Mouse (Mus musculus) MEL (cell line): ENCODE results near the gene Rpl19. TPM values are rescaled to one million over a fixed set of nuclear protein-coding genes. Genes with fewer than 3 reads are reported as not detected.

Experiments used
- DNase-seq: peaks from one replicate; pipeline ENCODE4 v3.0.0; 2011; ENCODE audit warnings: low read depth, low spot score
- H3K27ac ChIP-seq: 2 replicates; pipeline ENCODE4 v1.5.1; 2012; ENCODE audit warnings: low read depth, mild to moderate bottlenecking, control low read depth, low read length, moderate library complexity; ENCODE audit not compliant: control insufficient read depth
- H3K27me3 ChIP-seq, 2 experiments: fragments of 150-350 bp in 1 of 2; sonication (generic) in 1 of 2; 2 replicates each; pipeline ENCODE4 v1.6.1; 2012; ENCODE audit warnings: low read length in 2 of 2, mild to moderate bottlenecking in 2 of 2, improper control_type of control experiment in 1 of 2, moderate library complexity in 1 of 2; ENCODE audit not compliant: insufficient read depth in 2 of 2, control insufficient read depth in 1 of 2
- H3K36me3 ChIP-seq, 2 experiments: 2 replicates each; pipeline ENCODE4 v1.6.1; 2012 to 2014; ENCODE audit warnings: low read length in 2 of 2, improper control_type of control experiment in 1 of 2, inconsistent platforms in 1 of 2, mild to moderate bottlenecking in 1 of 2; ENCODE audit not compliant: insufficient read depth in 2 of 2, control insufficient read depth in 1 of 2
- H3K4me1 ChIP-seq, 2 experiments: fragments of 150-350 bp in 1 of 2; sonication (generic) in 1 of 2; 2 replicates each; pipeline ENCODE4 v1.6.1; 2012; ENCODE audit warnings: low read length in 2 of 2, improper control_type of control experiment in 1 of 2, mild to moderate bottlenecking in 1 of 2; ENCODE audit not compliant: insufficient read depth in 2 of 2, control insufficient read depth in 1 of 2
- H3K4me3 ChIP-seq, 2 experiments: fragments of 150-350 bp in 1 of 2; sonication (generic) in 1 of 2; 2 replicates each; pipeline ENCODE4 v1.5.1; 2012; ENCODE audit warnings: low read depth in 2 of 2, low read length in 2 of 2, mild to moderate bottlenecking in 2 of 2, moderate library complexity in 2 of 2, control low read depth in 1 of 2, improper control_type of control experiment in 1 of 2; ENCODE audit not compliant: control insufficient read depth in 1 of 2, insufficient read depth in 1 of 2
- H3K79me2 ChIP-seq: 2 replicates; pipeline ENCODE4 v1.6.1; 2012; ENCODE audit warnings: mild to moderate bottlenecking, low read length, moderate library complexity; ENCODE audit not compliant: control insufficient read depth, poor library complexity, insufficient read depth
- H3K9ac ChIP-seq: 2 replicates; pipeline ENCODE4 v1.6.1; 2012; ENCODE audit warnings: low read depth, mild to moderate bottlenecking, control low read depth, low read length, moderate library complexity; ENCODE audit not compliant: control insufficient read depth, poor library complexity, severe bottlenecking
- H3K9me3 ChIP-seq: fragments of 150-350 bp; sonication (generic); replicated peaks from 2 replicates; pipeline ENCODE4 v1.6.1; 2012; ENCODE audit warnings: mild to moderate bottlenecking, low read length, improper control_type of control experiment, moderate library complexity; ENCODE audit not compliant: insufficient read depth
- BHLHE40 ChIP-seq: IDR thresholded peaks from 2 replicates; pipeline ENCODE4 v1.6.1; 2012; ENCODE audit warnings: low read depth, mild to moderate bottlenecking, inconsistent platforms, low read length, improper control_type of control experiment, borderline replicate concordance
- CHD1 ChIP-seq: IDR thresholded peaks from 2 replicates; pipeline ENCODE4 v1.6.1; 2012; ENCODE audit warnings: low read depth, mild to moderate bottlenecking, inconsistent platforms, low read length, improper control_type of control experiment
- CTCF ChIP-seq, 3 experiments: IDR thresholded peaks in 2 of 3; conservative IDR thresholded peaks in 1 of 3; 2 replicates each; pipeline ENCODE4 v1.5.1; 2011 to 2012; ENCODE audit warnings: low read length in 3 of 3, low read depth in 2 of 3, mild to moderate bottlenecking in 2 of 3, improper control_type of control experiment in 1 of 3, inconsistent platforms in 1 of 3, mixed read lengths in 1 of 3, moderate library complexity in 1 of 3; ENCODE audit not compliant: control insufficient read depth in 1 of 3, insufficient read depth in 1 of 3, poor library complexity in 1 of 3, severe bottlenecking in 1 of 3
- E2F4 ChIP-seq: IDR thresholded peaks from 2 replicates; pipeline ENCODE4 v1.6.1; 2011; ENCODE audit warnings: low read depth, low read length, improper control_type of control experiment, borderline replicate concordance
- HCFC1 ChIP-seq: IDR thresholded peaks from 2 replicates; pipeline ENCODE4 v1.6.1; 2012; ENCODE audit warnings: low read depth, mild to moderate bottlenecking, inconsistent platforms, low read length, improper control_type of control experiment, moderate library complexity
- KAT2A ChIP-seq: conservative IDR thresholded peaks from 2 replicates; pipeline ENCODE4 v1.6.1; 2012; ENCODE audit warnings: low read depth, low read length, improper control_type of control experiment, inconsistent platforms
- MAZ ChIP-seq: IDR thresholded peaks from 2 replicates; pipeline ENCODE4 v1.6.1; 2012; ENCODE audit warnings: low read depth, mild to moderate bottlenecking, inconsistent platforms, low read length, improper control_type of control experiment
- MEF2A ChIP-seq: IDR thresholded peaks from 2 replicates; pipeline ENCODE4 v1.6.1; 2014; ENCODE audit warnings: low read depth, mild to moderate bottlenecking, inconsistent platforms, low read length, improper control_type of control experiment; ENCODE audit not compliant: poor library complexity, insufficient replicate concordance, severe bottlenecking; ENCODE audit errors: extremely low read depth
- MYB ChIP-seq: IDR thresholded peaks from 2 replicates; pipeline ENCODE4 v1.6.1; 2011; ENCODE audit warnings: mild to moderate bottlenecking, low read depth, low read length, improper control_type of control experiment
- NRF1 ChIP-seq: IDR thresholded peaks from 2 replicates; pipeline ENCODE4 v1.6.1; 2014; ENCODE audit warnings: low read depth, mild to moderate bottlenecking, inconsistent platforms, low read length, improper control_type of control experiment, moderate library complexity; ENCODE audit not compliant: poor library complexity, insufficient read depth, severe bottlenecking
- POLR2A ChIP-seq, 2 experiments: IDR thresholded peaks; 2 replicates each; pipeline ENCODE4 v1.6.1; 2011 to 2012; ENCODE audit warnings: low read length in 2 of 2, mild to moderate bottlenecking in 2 of 2, control low read depth in 1 of 2, improper control_type of control experiment in 1 of 2, low read depth in 1 of 2, moderate library complexity in 1 of 2; ENCODE audit not compliant: control insufficient read depth in 1 of 2, insufficient read depth in 1 of 2, poor library complexity in 1 of 2
- POLR2AphosphoS2 ChIP-seq: IDR thresholded peaks from 2 replicates; pipeline ENCODE4 v1.6.1; 2011; ENCODE audit warnings: low read length, improper control_type of control experiment
- POLR2AphosphoS5 ChIP-seq: IDR thresholded peaks from 2 replicates; pipeline ENCODE4 v1.6.1; 2012; ENCODE audit warnings: low read depth, borderline replicate concordance, mild to moderate bottlenecking, inconsistent platforms, low read length, moderate library complexity, mixed read lengths
- SIN3A ChIP-seq: IDR thresholded peaks from 2 replicates; pipeline ENCODE4 v1.6.1; 2012; ENCODE audit warnings: low read length, improper control_type of control experiment, inconsistent platforms
- SMC3 ChIP-seq: IDR thresholded peaks from 2 replicates; pipeline ENCODE4 v1.6.1; 2011; ENCODE audit warnings: low read depth, low read length, improper control_type of control experiment
- TAL1 ChIP-seq: IDR thresholded peaks from 2 replicates; pipeline ENCODE4 v1.6.1; 2012; ENCODE audit warnings: mild to moderate bottlenecking, inconsistent platforms, low read length, moderate library complexity, mixed read lengths
- USF1 ChIP-seq: IDR thresholded peaks from 2 replicates; pipeline ENCODE4 v1.6.1; 2014; ENCODE audit warnings: low read depth, mild to moderate bottlenecking, inconsistent platforms, low read length, improper control_type of control experiment, moderate library complexity
- USF2 ChIP-seq, 2 experiments: IDR thresholded peaks; 2 replicates each; pipeline ENCODE4 v1.6.1; 2011 to 2012; ENCODE audit warnings: improper control_type of control experiment in 2 of 2, low read length in 2 of 2, borderline replicate concordance in 1 of 2, inconsistent platforms in 1 of 2, low read depth in 1 of 2, mild to moderate bottlenecking in 1 of 2; ENCODE audit not compliant: insufficient read depth in 1 of 2
- ZMIZ1 ChIP-seq: IDR thresholded peaks from 2 replicates; pipeline ENCODE4 v1.6.1; 2012; ENCODE audit warnings: low read depth, mild to moderate bottlenecking, inconsistent platforms, low read length, improper control_type of control experiment, moderate library complexity
- polyA plus RNA-seq, 2 experiments: library from polyadenylated mRNA; stranded (reverse) in 1 of 2; unstranded in 1 of 2; fragments of >175 nt in 1 of 2; fragments of >200 nt in 1 of 2; gene quantifications; 2 replicates each; pipeline versions ENCODE4 v1.2.1 to v1.2.4; 2012; ENCODE audit warnings: low replicate concordance in 2 of 2, low read depth in 1 of 2; ENCODE audit not compliant: insufficient read length in 2 of 2, insufficient read depth in 1 of 2, missing spikeins in 1 of 2
- total RNA-seq: library from RNA; depleted of rRNA; stranded (reverse); fragments of 300-350 nt; gene quantifications from 2 replicates; pipeline ENCODE4 v1.2.3, GENCODE M21; 2012

Gene Rpl19
- total and polyA plus RNA-seq, 3 experiments: 210 to 4,715 (median 2,650) TPM

GRCm38 (mm10) chr11:98027785-98028184 is 1.3 kb downstream of the Rpl19 start:
- peaks cover 6 to 22% of the 10 kb centered on the region in 2 experiments; a peak in 3 of 4 replicates for H3K4me1 ChIP-seq
- peak overlapping the region; percentile 96 for H3K9ac ChIP-seq
- H3K36me3 ChIP-seq: peaks cover 12 to 20% of the 10 kb centered on the region in 2 experiments
- DNase-seq: peak; percentile 52
- no peaks in the 10 kb centered on the region for H3K9me3 ChIP-seq
- H3K4me3 ChIP-seq: peak overlapping the region; percentile 81 to 93
- peak overlapping the region; percentile 90 for H3K27ac ChIP-seq
- no peaks in the 10 kb centered on the region for H3K27me3 ChIP-seq
- H3K79me2 ChIP-seq: peaks cover 24% of the 10 kb centered on the region
- 0 out of 2 replicates have a peak, but pooled peaks have one; percentile 41 for TF ChIP-seq SIN3A
- TF ChIP-seq CHD1: peak; percentile 87; the same call in 1 of the 2 replicates
- TF ChIP-seq E2F4: no peak
- no peak for TF ChIP-seq KAT2A
- TF ChIP-seq USF2 (IDR thresholded peaks at IDR 0.05; ENCODE audit: borderline replicate concordance in 1 of 2, insufficient read depth in 1 of 2, low read depth in 1 of 2, low read length in 2 of 2): no peak
- TF ChIP-seq TAL1: no peak
- TF ChIP-seq BHLHE40: no peak
- no peak for TF ChIP-seq POLR2AphosphoS5
- no peak for TF ChIP-seq MAZ
- no peak for TF ChIP-seq MEF2A
- TF ChIP-seq POLR2AphosphoS2: peak; percentile 68

- peak; percentile 80 for DNase-seq
- H3K9me3 ChIP-seq: no peaks in the 10 kb centered on the region
- H3K27ac ChIP-seq: no peak overlapping the region
- no peak overlapping the region for H3K4me3 ChIP-seq
- no peak overlapping the region for H3K9ac ChIP-seq
- peaks cover under 1 to 14% of the 10 kb centered on the region in 2 experiments; a peak in 2 of 4 replicates for H3K4me1 ChIP-seq
- peaks cover 12 to 13% of the 10 kb centered on the region in 2 experiments for H3K36me3 ChIP-seq
- H3K79me2 ChIP-seq: peaks cover 24% of the 10 kb centered on the region
- H3K27me3 ChIP-seq: no peaks in the 10 kb centered on the region
- peak; percentile 20 to 80; a peak in 1 of 4 replicates for TF ChIP-seq POLR2A (IDR thresholded peaks at IDR 0.05; ENCODE audit: control insufficient read depth in 1 of 2, insufficient read depth in 1 of 2, low read depth in 1 of 2, low read length in 2 of 2, poor library complexity in 1 of 2)
- no peak for TF ChIP-seq USF1
- TF ChIP-seq POLR2AphosphoS2: peak; percentile 99
- 0 out of 2 replicates have a peak, but pooled peaks have one; percentile 58 for TF ChIP-seq POLR2AphosphoS5
- peak; percentile 49; the same call in 1 of the 2 replicates for TF ChIP-seq MYB
- peak; percentile 14 for TF ChIP-seq SMC3
- TF ChIP-seq HCFC1: no peak
- no peak for TF ChIP-seq NRF1
- peak; percentile 95 for TF ChIP-seq ZMIZ1
- TF ChIP-seq CTCF (IDR thresholded peaks at IDR 0.05 in 2 of 3, conservative IDR thresholded peaks at IDR 0.05 in 1 of 3; ENCODE audit: control insufficient read depth in 1 of 3, insufficient read depth in 1 of 3, low read depth in 2 of 3, low read length in 3 of 3, poor library complexity in 1 of 3, severe bottlenecking in 1 of 3): peak in 2 of 3 experiments; percentile 25 to 42; a peak in 3 of 6 replicates
Measured at GRCm38 (mm10) chr11:98030701-98031442, 4.4 kb downstream of the Rpl19 start.
